ENCODE assay signal across 12 mouse cellular contexts in the genomic region with DNA sequence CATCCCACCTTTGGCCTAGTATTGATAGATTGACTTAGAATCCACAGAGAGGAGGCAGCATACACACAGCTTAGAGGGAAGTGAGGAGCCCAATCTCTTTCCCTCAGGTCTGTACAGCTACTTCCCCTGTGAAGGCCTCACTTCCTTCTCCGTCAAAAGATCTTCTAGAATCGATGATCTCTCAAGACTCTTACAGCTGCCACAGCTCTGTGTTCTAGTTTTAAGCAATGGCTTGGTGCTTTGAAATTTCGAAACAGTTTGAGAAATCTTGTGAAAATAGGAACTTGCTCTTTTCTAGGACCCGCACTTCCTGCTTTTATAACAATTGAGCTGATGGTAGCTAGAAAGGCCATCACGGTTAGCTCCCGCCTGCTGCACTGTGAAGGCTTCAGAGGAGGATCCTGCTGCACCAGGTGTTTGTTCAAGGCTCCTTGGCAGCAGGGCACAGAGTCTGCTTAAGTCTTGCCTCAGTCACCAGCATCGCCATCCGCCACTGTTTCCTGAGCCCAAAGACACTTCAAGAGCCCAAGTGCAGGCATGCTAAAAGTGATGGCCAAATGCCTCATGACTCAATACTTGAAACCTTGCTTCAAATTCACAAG.
A peak's percentile ranks its signal among the peaks of the same experiment; 100 is the strongest.
DNase-seq lines count a peak whose midpoint lies in the region; ATAC-seq lines count a peak whose summit lies in the region.
"Had no signal": no experiment of that assay in that cellular context is flagged by ENCODE, and none has a peak within 500 bp of the region (broad histone marks: within the 10 kb centered on the region; RNA-seq: fewer than 3 reads in every experiment).

No protein-coding gene starts in this region.

- H3K36me3 ChIP-seq in splenic B cell, adult 2 months (ENCODE audit: control insufficient read depth, insufficient read depth, low read length, poor library complexity, severe bottlenecking), result no peaks in the 10 kb centered on the region
- H3K36me3 ChIP-seq: forebrain, embryonic 10.5 days; liver, embryonic 13.5 days had no signal

- H3K27me3 ChIP-seq in splenic B cell, adult 2 months (ENCODE audit: control insufficient read depth, insufficient read depth, low read length, poor library complexity, severe bottlenecking), result no peaks in the 10 kb centered on the region
- H3K27me3 ChIP-seq: liver, embryonic 13.5 days had no signal

- DNase-seq in left cerebral cortex, adult 9 months (ENCODE audit: low spot score in 2 of 2), result peak; percentile 4 to 14
- DNase-seq in left cerebral cortex, adult 8-10 months (ENCODE audit: low spot score in 2 of 2), result no peak
- peak; percentile 50 for DNase-seq in splenic B cell, adult 2 months (ENCODE audit: low read depth, low spot score)
- DNase-seq in right cerebral cortex, postnatal 4 days, result no peak
- DNase-seq in cerebellum, adult 9-10 months, result no peak
- DNase-seq in adrenal gland, adult 8-10 months, result no peak
- DNase-seq: gastrocnemius, postnatal 14 days; liver, embryonic 13.5 days; retina, postnatal 1 day had no signal

- ATAC-seq in CD4-positive, CD25-positive, alpha-beta regulatory T cell, adult 4 months, result peak; percentile 23
- peak; percentile 90 for ATAC-seq in granulocyte monocyte progenitor cell, adult 5-6 weeks (replicated peaks; ENCODE audit: poor library complexity, severe bottlenecking)

Comparison
In these comparisons a context has a peak if more than half of its experiments do, and no peak if none do; other contexts are left out.
1. DNase-seq: peak in left cerebral cortex, adult 9 months (2 of 2) and splenic B cell, adult 2 months (single experiment); none in left cerebral cortex, adult 8-10 months (0 of 2), right cerebral cortex, postnatal 4 days (single experiment), cerebellum, adult 9-10 months (single experiment) and adrenal gland, adult 8-10 months (single experiment).